Mouse (Mus musculus): Measurements from ENCODE around the gene Nphp1.
A peak's percentile ranks its signal among the peaks of the same experiment; 100 is the strongest.

Gene Nphp1

DNA sequence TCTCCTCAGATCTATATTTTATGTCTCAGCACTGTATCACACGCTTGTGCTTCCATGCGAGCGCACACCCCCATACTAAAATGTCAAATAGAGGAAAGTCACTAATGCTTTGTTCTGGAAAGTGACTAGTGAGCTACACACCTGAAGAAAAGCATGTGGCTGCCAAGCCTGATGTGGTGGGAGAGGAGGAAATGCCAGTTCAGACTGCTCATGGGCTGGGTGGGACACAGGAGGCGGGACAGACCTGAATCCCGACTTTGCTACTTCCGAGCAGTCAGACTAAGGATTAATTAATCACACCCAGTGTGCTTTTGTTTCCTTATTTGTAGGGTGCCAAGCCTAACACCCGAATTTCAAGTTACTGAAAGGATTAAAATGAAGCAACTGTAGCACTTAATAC lies 40.4 kb downstream of the Nphp1 start:
- DNase-seq (ENCODE audit: low spot score in 2 of 2) = no peak

DNA sequence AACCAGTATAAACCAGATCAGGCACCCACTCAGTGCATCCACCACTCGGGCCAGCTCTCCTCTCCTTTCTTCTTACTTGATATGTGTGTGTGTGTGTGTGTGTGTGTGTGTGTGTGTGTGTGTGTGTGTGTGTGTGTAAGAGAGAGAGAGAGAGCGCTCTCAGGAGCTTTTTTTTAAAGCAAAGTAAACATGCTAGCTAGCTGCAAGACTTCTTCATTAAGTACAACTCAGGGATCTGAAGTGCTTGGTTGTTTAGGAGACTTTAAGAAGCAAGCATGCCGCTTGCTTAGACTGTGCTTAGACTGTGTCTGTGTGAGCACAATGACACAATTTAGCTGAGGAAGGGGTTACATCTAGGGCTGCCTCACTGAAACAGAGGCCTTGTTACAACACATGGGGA lies 46.1 kb downstream of the Nphp1 start:
- DNase-seq (ENCODE audit: low spot score in 2 of 2) = no peak

DNA sequence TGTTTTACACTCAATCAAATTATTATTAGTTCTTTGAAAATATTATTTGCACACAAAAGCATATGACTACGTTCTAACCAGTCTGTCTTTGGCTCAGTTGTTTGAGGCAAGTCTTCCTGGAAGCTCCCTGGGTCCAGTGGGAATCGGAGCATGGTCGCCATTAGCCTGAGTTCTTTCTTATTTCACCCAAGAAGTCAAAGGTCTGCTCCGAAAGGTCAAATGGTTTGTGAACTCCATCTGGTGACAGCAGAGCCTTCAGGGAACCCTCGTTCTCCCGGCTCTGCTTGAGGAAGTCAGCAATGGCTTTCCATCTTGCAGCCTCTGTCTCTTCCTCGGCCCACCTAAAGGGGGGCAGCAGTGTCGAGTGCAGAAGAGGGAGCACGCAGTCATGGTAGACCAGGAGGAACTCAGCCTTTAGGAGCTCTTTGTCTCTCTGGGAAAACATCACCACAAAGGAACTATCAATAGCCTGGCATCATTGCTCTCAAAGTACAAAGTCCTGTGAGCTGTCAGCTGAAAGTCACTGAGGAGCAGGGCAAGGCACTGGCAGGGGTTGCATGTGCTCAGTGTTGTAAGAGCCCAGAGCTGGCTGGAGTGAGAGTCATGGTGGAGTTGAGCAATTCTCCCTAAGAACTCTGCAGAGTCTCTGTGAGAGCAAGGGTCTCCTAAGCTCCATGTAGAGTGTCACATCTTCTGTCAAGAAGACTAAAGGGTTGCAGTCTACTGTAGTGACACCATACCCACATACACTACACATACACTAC lies 47.8 kb downstream of the Nphp1 start:
- no peak for DNase-seq (ENCODE audit: low spot score in 2 of 2)

DNA sequence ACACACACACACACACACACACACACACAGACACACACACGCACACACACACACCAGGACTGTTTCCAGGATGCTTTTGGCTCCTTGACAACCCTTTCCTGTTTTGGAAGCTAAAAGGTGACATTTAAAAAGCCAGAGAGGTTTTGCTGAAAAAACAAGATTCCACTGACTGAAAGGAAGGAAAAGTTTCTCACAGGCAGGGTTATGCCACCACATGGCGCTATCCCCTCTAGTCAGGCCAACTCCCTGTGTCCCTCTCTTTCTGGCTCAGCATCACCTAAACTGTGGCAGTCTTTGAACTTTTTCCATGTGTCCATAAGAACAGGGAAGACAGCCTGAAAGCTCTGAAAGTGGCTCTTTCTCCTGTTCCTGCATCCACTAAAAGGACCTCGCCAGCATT lies 50.8 kb downstream of the Nphp1 start:
- DNase-seq (ENCODE audit: low spot score in 2 of 2) = no peak

DNA sequence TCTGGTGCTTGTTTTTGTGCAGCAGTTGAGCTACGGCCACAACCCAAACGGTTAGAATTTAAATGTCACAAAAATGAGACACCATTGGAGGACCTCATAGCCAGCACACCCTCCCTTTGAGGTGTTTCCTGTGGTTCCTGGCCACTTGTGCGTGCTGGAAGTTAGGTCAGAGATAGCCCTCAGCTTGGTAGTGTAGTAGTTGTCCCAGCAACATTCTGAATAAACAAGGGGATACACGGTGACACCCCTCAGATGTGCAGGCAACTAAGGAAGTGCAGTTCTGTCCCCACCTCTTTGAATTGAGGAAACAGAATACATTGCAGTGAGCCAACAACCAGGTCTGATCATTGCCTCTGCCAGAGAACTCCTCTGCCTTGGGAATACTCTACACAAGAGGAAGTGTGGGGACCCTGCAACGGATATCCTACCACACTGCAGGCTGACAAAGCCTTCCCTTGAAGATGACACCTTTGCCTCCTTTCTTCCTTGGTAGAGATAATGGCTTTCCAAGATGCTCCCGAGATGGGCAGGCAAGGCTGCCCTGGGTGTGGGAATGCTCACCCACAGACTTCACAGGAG lies 52.0 kb downstream of the Nphp1 start:
- DNase-seq (ENCODE audit: low spot score in 2 of 2) = no peak

DNA sequence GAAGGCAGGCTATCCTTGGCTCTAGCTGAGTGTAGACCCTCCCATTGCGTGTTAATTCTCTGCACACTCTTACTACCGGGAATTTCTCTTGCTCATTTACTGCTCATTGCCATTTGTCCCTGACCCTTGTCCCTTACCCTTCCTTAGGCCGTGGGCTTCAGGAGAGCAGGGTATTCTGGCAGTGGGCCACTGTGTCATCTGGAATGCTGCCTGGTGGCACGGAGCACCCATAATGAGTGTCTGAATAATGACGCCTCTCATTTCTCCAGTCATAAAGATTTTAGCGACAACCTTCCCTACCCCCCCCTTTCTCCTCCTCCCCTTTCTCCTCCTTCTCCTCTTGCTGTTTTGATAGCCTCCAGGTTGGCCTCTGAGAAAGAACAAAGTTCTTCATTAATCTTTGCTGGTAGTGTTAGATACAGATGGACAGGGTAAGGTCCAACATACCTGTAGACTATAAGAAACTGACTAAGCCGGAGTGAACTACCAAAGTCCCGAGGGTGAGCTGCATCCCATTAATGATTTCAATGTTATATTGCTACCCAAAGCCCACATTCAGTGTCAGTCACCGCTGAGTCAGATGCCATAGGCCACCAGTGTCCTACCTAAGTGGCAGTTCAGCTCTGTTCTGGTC lies 53.1 kb downstream of the Nphp1 start:
- no peak for DNase-seq (ENCODE audit: low spot score in 2 of 2)

DNA sequence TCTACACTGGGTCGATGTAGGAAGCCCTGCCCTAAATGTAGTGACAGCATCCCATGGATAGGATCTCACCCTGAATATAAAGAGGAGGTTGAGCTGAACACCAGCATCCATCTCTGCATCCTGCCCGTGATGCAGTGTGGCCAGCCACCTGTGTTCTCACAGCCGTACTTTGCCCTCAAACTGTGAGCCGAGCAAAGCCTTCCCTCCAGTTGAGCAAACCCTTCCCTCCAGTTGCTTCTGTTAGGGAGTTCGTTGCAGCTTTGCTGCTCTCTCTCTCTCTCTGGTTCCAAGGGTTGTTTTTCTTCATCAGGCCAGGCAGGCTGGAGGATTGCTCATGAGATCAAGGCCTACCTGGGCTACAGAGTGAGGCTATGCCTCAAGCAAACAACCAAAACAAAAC lies 53.8 kb downstream of the Nphp1 start:
- no peak for DNase-seq (ENCODE audit: low spot score in 2 of 2)

DNA sequence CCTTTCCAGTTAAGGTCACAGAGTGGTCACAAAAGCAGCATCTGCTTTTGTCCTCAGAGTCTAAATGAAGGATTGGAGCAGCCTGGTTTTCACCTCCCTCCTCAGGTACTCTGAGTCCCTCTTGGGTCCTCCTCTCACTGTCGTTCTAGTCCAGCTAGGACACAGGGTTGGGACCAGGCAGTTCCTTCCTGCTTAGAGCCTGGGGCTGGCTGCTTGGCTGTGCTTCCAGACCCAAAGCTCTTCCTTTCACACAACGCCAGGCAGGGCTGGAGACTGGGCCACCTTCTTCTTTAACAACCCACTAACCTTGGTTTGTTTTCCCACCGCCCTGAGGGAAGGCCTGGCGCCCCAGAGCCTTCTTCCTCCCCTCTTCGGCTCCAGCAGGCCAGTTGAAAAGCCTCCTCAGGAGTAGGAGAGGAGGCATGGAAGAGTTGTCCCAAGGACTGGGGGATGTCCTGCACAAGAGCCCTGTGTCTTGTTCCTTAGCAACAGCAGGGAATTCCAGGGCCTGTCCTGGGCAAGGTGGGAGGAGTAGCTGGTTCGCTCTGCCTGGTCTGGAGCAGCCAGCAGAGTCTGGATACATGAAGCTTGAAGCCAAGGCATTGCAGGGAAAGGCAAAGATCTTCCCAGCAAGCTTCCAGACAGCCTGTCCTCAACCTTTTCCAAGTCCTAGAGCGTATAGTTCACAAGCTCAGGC lies 58.2 kb downstream of the Nphp1 start:
- no peak for DNase-seq (ENCODE audit: low spot score in 2 of 2)

DNA sequence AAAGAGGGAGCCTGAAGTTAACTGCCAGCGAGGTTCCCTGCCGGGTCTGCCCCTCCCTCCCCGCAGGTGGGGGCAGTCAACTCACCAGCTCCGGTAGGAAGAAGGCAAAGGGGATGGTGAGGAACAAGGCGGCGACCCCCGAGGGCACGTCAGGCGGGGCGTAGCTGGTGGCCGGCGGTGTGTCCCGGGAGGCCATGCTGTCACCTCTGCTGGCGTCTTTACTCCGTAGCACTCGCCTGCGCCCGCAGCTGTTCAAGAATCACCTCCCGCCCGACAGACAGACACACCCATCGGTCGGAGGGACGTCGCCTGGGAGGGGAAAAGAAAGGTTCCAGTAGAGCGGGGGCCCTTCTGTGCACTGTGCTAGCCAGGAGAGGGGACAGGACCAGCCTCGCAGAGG lies 59.0 kb downstream of the Nphp1 start, which contains the start of gene Mall:
Mall (minus strand) TSS at position 262 of the 400 bp plus-strand sequence.
- DNase-seq (ENCODE audit: low spot score in 2 of 2) = no peak

DNA sequence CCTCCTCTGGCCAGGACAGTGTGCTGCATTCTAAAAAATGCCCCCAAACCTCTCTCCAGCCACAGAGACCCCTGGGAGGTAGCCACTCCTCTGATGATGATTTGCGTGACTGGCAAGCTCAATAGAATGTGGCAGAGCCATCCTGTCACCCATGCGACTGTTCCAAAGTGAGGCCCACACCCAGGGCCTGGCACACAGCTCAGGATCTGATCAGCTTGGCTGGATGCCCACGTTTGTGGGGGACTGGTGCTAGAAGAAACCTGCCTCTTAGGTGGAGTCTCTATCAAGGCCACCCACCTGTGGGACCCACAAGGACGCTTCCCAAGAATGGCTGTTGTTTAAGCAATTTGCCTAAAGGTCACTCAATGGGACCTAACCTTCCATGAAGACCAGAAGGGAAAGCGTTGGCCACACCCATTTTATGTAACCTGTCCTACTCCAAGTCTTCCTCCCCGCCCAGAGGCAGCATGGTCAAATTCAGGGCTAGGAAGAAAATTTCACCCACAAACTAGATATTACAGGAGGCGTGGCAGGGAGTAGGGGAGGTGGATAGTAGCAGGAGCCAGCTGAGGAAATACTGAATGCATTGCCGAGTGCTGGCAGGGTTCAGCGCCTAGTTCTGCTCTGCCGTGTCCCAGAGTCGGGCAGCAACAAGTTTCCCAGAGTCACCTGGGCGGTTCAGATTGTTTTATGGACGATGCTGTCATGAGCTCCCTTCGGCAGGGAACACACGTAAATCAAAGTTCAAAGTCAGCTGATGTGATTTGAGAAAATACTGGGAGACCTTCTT lies 59.8 kb downstream of the Nphp1 start:
- no peak for DNase-seq (ENCODE audit: low spot score in 2 of 2)

DNA sequence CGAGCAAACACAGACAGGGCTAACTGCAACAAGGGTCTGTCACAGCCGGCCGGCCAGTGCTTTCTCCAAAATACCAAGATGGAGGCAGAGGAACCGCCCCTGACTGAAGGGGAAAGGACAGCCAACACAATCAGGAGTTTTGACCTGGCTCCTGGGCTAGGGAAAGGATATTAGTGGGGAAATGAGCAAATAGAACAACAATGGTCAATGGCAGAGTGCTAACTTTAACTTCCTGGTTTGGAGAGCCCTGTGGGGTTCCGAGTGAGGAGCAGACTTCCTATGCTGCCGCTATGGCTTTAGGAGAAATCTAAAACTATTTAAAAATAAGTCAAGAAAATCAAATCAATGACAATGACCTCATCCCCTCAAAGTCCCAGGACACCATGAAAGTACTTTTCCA lies 60.6 kb downstream of the Nphp1 start:
- DNase-seq (ENCODE audit: low spot score in 2 of 2) = no peak

DNA sequence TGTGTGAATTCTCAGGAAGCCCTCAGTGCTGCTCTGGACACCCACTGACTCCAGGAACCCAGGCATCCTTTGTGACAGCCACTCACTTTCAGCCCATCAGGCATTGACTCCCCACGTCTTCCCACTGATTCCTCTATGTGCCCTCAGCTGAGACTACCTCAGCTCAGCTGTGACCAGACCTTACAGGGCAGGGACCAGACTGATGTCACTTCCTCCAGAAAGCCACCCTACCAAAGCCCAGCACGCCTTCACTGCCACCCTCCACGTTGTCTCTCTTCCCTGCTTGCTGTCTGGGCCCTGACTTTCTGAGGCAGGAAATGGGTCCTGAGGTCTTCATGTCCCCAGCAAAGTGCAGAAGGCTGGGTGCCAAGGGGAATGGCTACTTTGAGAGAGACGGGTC lies 65.5 kb downstream of the Nphp1 start:
- DNase-seq (ENCODE audit: low spot score in 2 of 2) = no peak

DNA sequence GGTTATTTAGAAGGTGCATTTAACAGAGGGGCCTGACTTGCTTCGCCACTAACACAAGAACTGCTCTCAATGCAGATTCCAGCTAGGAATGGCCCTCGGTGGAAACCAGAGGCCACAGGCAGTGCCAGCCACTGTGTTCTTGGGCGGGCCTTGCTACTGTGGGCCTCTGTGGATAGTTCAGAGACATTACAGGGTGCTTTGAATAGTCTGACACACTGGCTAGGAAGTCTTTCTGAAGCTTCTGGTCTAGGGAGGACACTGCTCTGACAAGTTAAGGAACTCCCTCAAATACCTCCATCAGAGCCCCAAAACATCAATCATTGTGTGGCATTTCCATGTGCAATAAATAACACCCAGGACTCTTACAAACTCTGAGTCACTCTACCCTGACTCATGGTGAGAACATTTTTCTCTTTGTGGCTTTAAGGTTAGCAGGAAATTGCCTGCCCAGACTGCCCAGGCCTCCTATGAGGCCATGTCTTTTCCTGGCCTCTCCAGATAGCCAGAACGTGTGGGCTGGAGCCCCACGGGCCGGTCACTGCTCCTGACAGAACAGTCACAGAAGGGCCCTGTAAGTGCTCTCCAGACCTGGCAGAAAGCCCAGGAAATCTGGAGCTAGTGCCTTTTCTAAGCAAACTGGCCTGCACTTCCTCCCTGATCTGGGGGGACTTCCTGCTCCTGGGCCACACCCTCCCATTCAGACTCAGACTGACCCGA lies 66.4 kb downstream of the Nphp1 start:
- peak; percentile 39 to 49 for DNase-seq (ENCODE audit: low spot score in 2 of 2)

DNA sequence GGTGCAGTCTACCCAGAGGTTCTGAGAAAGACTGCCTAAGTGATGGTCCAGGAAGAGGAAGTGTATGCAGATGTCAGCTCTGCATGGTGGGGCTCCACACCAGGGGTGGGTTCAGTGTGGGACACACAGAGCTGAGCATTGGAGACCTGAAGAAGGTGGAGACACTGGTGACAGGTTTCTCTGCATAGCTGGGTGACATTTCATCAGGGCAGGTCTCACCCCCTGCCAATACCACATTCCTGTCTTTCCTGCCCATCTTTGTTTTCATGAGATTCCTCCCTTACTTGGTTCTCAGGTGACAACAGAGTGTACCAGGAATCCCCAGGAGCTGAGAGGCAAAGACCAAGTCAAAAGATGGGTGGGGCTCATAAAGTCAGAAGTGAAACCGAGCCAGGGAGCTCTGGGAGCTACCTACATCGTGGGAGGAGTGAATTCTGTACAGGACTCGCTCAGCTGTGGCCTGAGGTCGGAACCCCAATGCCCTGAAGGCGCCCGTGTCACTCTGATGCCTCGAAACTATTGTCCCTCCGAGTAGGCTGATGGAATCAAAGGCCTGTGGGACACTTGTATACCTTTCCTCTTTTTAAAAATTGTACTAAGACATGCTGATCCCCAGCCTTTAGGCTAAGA lies 69.7 kb downstream of the Nphp1 start:
- no peak for DNase-seq (ENCODE audit: low spot score in 2 of 2)

DNA sequence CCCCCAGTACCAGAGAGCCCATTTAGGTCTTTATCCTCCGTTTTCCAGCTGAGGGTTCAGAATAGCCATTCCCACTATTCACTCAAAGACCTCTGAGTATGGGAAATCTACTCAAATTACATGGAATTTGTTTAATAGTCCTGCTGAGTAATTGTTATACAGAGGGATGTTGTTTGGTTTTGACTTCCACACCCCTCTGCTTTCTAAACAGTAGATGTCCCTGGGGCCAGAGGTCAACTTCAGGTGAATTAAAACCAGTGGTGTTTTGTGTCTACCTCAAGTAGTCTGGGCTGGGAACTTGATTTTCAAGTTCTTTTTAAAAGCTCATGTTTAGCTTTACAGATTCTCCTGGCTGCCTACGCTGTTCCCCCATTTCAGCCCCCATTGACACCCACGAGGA lies 74.0 kb downstream of the Nphp1 start:
- no peak for DNase-seq (ENCODE audit: low spot score in 2 of 2)

DNA sequence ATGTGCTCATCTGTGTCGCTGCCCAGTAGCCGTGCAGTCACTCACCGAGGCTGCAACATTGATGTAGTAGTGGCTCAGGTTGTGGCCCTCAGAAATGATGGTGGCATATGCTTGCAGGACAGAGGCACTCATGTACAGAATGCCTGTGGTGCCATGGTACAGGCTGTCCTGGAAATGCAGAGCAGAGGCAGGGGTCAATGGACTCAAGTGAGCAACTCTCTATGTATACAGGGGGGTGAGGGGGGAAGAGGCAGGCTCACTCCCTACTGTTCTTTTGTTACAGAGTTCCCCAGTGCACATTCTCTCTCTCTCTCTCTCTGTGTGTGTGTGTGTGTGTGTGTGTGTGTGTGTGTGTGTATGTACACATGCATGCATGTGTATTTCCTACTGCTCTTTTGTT lies 79.9 kb downstream of the Nphp1 start:
- DNase-seq (ENCODE audit: low spot score in 2 of 2) = no peak

DNA sequence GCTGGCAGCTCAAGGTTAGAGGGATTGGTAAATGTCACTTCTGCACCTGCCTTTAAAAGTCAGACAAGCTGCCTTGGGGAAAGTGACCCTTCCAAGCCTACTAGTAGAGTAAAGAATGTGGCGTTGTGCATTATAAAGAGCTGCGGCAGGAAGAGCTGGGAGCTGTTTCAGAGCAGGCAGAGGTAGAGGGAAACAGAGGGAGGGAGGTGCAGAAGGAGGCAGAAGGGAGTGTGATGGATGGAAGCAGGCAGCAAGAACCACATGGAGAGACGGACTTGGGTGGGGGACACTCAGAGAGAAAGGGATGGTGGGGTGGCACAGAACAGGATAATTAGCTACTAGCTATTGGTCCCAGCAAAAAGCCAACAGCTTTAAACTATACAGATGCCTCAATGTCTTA lies 80.6 kb downstream of the Nphp1 start:
- DNase-seq (ENCODE audit: low spot score in 2 of 2) = no peak

DNA sequence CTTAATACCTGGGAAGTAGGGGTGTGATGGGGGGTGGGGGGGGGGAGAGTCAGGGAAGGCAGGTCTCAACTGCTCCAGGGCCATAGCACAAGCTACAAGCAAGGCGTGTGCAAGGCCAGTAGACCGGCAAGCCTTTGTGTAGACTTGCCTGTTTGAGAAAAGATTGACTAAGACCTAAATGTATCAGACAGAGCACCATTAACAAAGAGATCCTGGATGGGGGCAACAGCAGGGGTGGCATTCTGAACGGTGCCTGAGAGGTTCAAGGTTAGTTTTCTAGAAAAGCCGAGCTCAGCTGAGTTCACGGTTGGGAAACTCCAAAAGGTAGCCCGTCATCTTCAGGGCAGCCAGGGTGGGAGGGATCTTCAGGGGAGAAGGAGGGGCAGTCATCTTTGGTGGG lies 83.4 kb downstream of the Nphp1 start:
- no peak for DNase-seq (ENCODE audit: low spot score in 2 of 2)
